Mouse (Mus musculus) kidney, adult 2 months (tissue): Measurements from ENCODE around the gene Uvrag.

Source experiments
- CTCF ChIP-seq: fragments of 200-500 bp; conservative IDR thresholded peaks from 2 replicates; pipeline ENCODE4 v1.5.1; 2011; ENCODE audit warnings: low read depth, mild to moderate bottlenecking, control low read depth, low read length, moderate library complexity, mixed read lengths; ENCODE audit not compliant: insufficient read depth, insufficient read length
- POLR2A ChIP-seq: fragments of 200-500 bp; IDR thresholded peaks from one replicate; pipeline ENCODE4 v1.6.1; 2011; ENCODE audit warnings: low read depth, low read length, control low read depth

GRCm38 (mm10) chr7:98903884-98904283, 237.1 kb downstream of the Uvrag start:
- TF ChIP-seq POLR2A, result no peak
- no peak for TF ChIP-seq CTCF
